11 mouse cellular contexts compared by ENCODE assay signal in the genomic region with DNA sequence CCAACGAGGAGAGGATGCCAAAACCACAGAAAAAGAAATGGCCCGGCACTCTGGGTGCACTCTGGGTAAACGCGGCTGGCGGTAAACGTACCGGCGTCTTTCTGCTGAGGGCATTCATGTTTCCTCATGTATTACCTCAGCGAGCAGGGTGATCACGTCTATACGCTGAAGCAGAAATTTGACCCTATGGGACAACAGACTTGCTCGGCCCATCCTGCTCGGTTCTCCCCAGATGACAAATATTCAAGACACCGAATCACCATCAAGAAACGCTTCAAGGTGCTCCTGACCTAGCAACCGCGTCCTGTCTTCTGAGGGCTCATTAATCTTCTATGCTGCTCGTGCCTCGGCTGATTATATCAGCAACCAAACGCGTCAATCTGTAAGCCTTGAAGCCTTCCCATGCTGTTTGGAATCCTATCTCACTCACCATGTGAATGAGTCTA. TPM values are rescaled to one million over a fixed set of nuclear protein-coding genes. Genes with fewer than 3 reads are reported as not detected.
DNase-seq lines count a peak whose midpoint lies in the region; ATAC-seq lines count a peak whose summit lies in the region.
"Had no signal": no experiment of that assay in that cellular context is flagged by ENCODE, and none has a peak within 500 bp of the region (broad histone marks: within the 10 kb centered on the region; RNA-seq: fewer than 3 reads in every experiment).

No protein-coding gene starts in this region.

- ATAC-seq in activated CD4-positive, CD25-positive, alpha-beta regulatory T cell, adult 4 months: peak; percentile 62
- ATAC-seq in liver, embryonic 15.5 days (ENCODE audit: insufficient read depth): peak; percentile 60; the same call in 1 of the 2 replicates
- ATAC-seq in midbrain, embryonic 13.5 days: no peak
- ATAC-seq: intestine, embryonic 16.5 days had no signal

- peak overlapping the region; percentile 45 for H3K27ac ChIP-seq in liver, embryonic 15.5 days (replicated peaks)
- H3K27ac ChIP-seq in midbrain, embryonic 13.5 days: no peak overlapping the region
- H3K27ac ChIP-seq: limb, embryonic 13.5 days had no signal

- peak overlapping the region; percentile 23 for H3K4me2 ChIP-seq in liver, embryonic 15.5 days
- no peak overlapping the region for H3K4me2 ChIP-seq in midbrain, embryonic 13.5 days (replicated peaks)
- H3K4me2 ChIP-seq: heart, embryonic 11.5 days; limb, embryonic 13.5 days had no signal

- H3K36me3 ChIP-seq in liver, embryonic 15.5 days (replicated peaks): no peaks in the 10 kb centered on the region
- no peaks in the 10 kb centered on the region for H3K36me3 ChIP-seq in splenic B cell, adult 2 months (ENCODE audit: control insufficient read depth, insufficient read depth, low read length, poor library complexity, severe bottlenecking)
- no peaks in the 10 kb centered on the region for H3K36me3 ChIP-seq in midbrain, embryonic 13.5 days
- H3K36me3 ChIP-seq: limb, embryonic 13.5 days had no signal

- peak overlapping the region; percentile 10; the same call in 1 of the 2 replicates for H3K4me3 ChIP-seq in liver, embryonic 15.5 days (replicated peaks)
- no peak overlapping the region for H3K4me3 ChIP-seq in midbrain, embryonic 13.5 days (replicated peaks)
- H3K4me3 ChIP-seq: limb, embryonic 13.5 days had no signal

- WGBS in liver, embryonic 15.5 days (ENCODE audit: insufficient replicate concordance): 59% methylated on average over 21 of the region's 21 CpGs
- 84% methylated on average over 21 of the region's 21 CpGs for WGBS in midbrain, embryonic 13.5 days

- no peaks in the 10 kb centered on the region for H3K27me3 ChIP-seq in liver, embryonic 15.5 days
- H3K27me3 ChIP-seq in splenic B cell, adult 2 months (ENCODE audit: control insufficient read depth, insufficient read depth, low read length, poor library complexity, severe bottlenecking): no peaks in the 10 kb centered on the region
- no peaks in the 10 kb centered on the region for H3K27me3 ChIP-seq in midbrain, embryonic 13.5 days
- H3K27me3 ChIP-seq: limb, embryonic 13.5 days had no signal

- peak; percentile 79 for DNase-seq in CD4-positive helper T cell, adult 2 months (ENCODE audit: low read depth, low spot score)
- DNase-seq in splenic B cell, adult 2 months (ENCODE audit: low read depth, low spot score): peak; percentile 56
- DNase-seq in heart, adult 18-20 months: no peak
- DNase-seq in gastrocnemius, adult 8-10 months (ENCODE audit: low spot score in 2 of 2): no peak
- no peak for DNase-seq in adrenal gland, postnatal 36 days

- H3K4me1 ChIP-seq in liver, embryonic 15.5 days (replicated peaks): peaks cover 53% of the 10 kb centered on the region
- H3K4me1 ChIP-seq in midbrain, embryonic 13.5 days (replicated peaks): peaks cover 6% of the 10 kb centered on the region; the same call in 1 of the 2 replicates
- H3K4me1 ChIP-seq: limb, embryonic 13.5 days had no signal

- H3K9me3 ChIP-seq in liver, embryonic 15.5 days (replicated peaks): no peaks in the 10 kb centered on the region
- H3K9me3 ChIP-seq in midbrain, embryonic 13.5 days: 0 out of 2 replicates have a peak, but pooled peaks cover 2% of the 10 kb centered on the region
- H3K9me3 ChIP-seq: limb, embryonic 13.5 days had no signal

- no peak overlapping the region for H3K9ac ChIP-seq in liver, embryonic 15.5 days
- H3K9ac ChIP-seq in midbrain, embryonic 13.5 days (replicated peaks): no peak overlapping the region
- H3K9ac ChIP-seq: limb, embryonic 13.5 days had no signal

RNA-seq across cellular contexts. Expression of a gene that starts 26.7 kb away (rescaled TPM):
- polyA plus RNA-seq in activated CD4-positive, CD25-positive, alpha-beta regulatory T cell, adult 4 months (2017; shearing (Covaris generic)): 10 to 100 TPM; 87.0 to 90.6 TPM
- 19.4 and 21.6 TPM in 2 replicates for polyA plus RNA-seq in liver, embryonic 15.5 days (2015; fragmentation: Nextera tagmentation; extraction: Ambion mirVana)
- 10 to 100 TPM; 19.0 to 23.1 TPM for total RNA-seq in heart, adult 18-20 months (2021)
- 10 to 100 TPM in 1 of 4 experiments, 1 to 10 TPM in 3; 8.4 to 10.3 (median 8.6) TPM for total RNA-seq in gastrocnemius, adult 8-10 months (2022)
- polyA plus RNA-seq in midbrain, embryonic 13.5 days (2015; fragmentation: Nextera tagmentation; extraction: Ambion mirVana): 54.7 and 55.2 TPM in 2 replicates
- 10 to 100 TPM; 67.0 to 83.7 TPM for total RNA-seq in adrenal gland, postnatal 36 days (2021)

RNA-seq across cellular contexts. Expression of a gene that starts 52.4 kb away (rescaled TPM):
- polyA plus RNA-seq in activated CD4-positive, CD25-positive, alpha-beta regulatory T cell, adult 4 months (2017; shearing (Covaris generic)): 100 to 1,000 TPM; 108 to 129 TPM
- polyA plus RNA-seq in liver, embryonic 15.5 days (2015; fragmentation: Nextera tagmentation; extraction: Ambion mirVana): 29.9 and 34.7 TPM in 2 replicates
- total RNA-seq in heart, adult 18-20 months (2021): 100 to 1,000 TPM; 115 to 133 TPM
- 1 to 10 TPM; 4.4 to 6.4 (median 5.0) TPM for total RNA-seq in gastrocnemius, adult 8-10 months (2022)
- 7.1 and 7.6 TPM in 2 replicates for polyA plus RNA-seq in midbrain, embryonic 13.5 days (2015; fragmentation: Nextera tagmentation; extraction: Ambion mirVana)
- 100 to 1,000 TPM; 202 to 301 TPM for total RNA-seq in adrenal gland, postnatal 36 days (2021)

Comparison
In these comparisons a context has a peak if more than half of its experiments do, and no peak if none do; other contexts are left out.
1. DNase-seq: peak in CD4-positive helper T cell, adult 2 months (single experiment) and splenic B cell, adult 2 months (single experiment); none in heart, adult 18-20 months (0 of 2), gastrocnemius, adult 8-10 months (0 of 2) and adrenal gland, postnatal 36 days (0 of 2).
2. RNA of a gene that starts 52.4 kb away (total RNA-seq): 202 to 301 TPM in adrenal gland, postnatal 36 days and 115 to 133 TPM in heart, adult 18-20 months; 4.4 to 6.4 TPM in gastrocnemius, adult 8-10 months; every median in the first group is over 10 times any median in the second.